Mouse (Mus musculus): ENCODE data around the gene Stard10.

Stard10 gene

DNA sequence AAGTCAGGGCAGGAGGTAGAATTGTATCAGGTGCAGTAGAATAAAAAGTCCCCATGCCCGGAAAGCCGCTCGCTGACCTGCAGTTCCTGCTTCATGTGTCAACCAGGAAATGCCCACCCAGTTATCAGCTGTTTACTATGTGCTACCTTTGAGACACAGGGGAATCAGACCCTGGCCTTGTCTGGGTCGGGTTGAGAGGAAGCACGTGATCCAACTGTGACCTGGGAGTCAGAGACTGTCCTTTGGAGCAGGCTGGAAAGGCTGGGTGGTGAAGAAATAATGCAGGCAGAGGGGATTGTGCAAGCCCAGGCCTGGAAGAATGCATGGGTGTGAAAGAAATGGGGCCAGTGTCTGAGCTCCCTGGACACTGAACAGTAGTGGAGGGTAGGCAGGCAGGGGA, 37.5 kb downstream of the Stard10 start:
- in situ Hi-C loops (cut with MboI; ENCODE audit: low pct_unique_long_range_greater_than_20kb in 1 of 2, low sequenced_read_pairs in 2 of 2, unreplicated experiment in 1 of 2): no loop called here

DNA sequence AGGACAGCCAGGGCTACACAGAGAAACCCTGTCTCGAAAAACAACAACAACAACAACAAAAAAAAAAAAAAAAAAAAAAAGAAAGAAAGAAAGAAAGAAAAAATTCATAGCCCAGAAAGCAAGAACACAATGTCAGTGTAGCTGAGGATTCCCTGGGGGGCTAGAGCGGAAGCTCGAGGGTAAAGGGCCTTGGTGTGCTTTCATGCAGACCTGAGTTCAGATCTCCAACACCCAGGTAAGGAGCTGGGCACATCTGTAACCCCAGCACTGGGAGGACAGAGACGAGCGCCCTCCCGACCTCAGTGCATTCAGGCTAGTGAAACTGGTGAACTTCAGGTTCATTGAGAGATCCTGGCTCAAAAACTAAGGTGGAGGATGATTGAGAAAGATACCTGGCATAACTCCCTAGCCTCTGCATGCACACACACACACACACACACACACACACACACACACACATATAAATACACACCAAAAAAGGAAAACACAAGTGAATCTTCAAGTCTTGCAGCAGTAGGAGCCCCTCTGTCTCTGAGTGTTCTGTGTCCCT, 38.7 kb downstream of the Stard10 start:
- in situ Hi-C loops (cut with MboI; ENCODE audit: low pct_unique_long_range_greater_than_20kb in 1 of 2, low sequenced_read_pairs in 2 of 2, unreplicated experiment in 1 of 2): no loop called here

DNA sequence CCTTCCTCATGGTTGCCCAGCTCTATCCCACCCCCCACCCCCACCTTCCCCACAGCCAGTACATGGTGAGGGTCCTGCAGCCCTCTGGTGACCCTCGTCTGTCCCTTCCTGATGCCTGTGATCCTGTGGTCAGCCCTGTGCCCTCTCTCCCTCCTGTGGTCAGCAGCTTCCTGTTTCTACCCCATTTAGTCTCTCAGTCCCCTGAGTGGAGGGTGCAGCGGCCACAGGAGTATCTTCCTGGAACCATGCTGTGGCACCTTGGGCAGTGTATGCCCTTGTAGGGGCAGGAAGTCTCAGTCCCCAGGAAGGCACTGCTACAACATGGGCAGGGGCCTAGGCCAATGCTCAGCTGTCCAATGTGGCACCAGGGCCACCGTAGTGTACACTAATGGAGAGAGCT, 40.0 kb downstream of the Stard10 start:
- in situ Hi-C loops (cut with MboI; ENCODE audit: low pct_unique_long_range_greater_than_20kb in 1 of 2, low sequenced_read_pairs in 2 of 2, unreplicated experiment in 1 of 2): no loop called here

DNA sequence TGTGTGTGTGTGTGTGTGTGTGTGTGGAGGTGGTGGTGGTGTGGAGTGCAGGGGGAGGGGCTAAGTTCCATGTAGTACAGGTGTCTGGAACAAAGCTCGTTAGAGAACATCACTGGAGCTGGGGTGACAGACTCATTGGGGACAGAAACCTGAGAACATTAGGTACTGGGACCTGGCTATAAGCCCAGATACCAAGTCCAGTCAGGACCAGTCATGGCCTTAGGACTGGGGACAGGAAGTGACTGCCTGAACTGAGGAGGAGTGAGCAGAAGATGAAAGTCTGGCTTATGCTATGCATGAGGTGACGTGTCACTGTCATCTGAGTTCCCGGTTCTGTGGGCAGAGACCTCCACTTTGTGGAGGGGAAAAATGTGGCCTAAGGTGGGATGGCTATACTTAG, 43.5 kb downstream of the Stard10 start:
- in situ Hi-C loops (cut with MboI; ENCODE audit: low pct_unique_long_range_greater_than_20kb in 1 of 2, low sequenced_read_pairs in 2 of 2, unreplicated experiment in 1 of 2): no loop called here

DNA sequence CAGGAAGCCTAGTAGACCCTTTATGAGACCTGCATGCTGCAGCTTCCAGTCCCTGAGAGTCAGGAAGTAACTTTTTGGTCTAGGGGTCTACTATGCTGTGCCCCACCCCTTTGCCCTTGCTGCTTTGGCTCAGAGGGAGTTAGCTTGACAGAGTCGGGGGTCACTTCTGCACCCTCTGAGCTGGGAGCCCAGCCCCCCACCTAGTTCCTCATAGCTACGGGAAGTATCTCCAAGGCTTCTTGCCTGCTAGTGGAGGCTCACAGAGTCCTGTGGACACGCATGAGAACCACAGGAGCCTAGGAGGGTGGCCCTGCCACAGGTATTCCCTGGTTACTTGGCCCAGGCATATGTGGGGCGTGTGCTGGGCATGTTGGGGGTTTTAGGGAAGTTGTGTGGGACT, 44.1 kb downstream of the Stard10 start:
- in situ Hi-C loops (cut with MboI; ENCODE audit: low pct_unique_long_range_greater_than_20kb in 1 of 2, low sequenced_read_pairs in 2 of 2, unreplicated experiment in 1 of 2): no loop called here

DNA sequence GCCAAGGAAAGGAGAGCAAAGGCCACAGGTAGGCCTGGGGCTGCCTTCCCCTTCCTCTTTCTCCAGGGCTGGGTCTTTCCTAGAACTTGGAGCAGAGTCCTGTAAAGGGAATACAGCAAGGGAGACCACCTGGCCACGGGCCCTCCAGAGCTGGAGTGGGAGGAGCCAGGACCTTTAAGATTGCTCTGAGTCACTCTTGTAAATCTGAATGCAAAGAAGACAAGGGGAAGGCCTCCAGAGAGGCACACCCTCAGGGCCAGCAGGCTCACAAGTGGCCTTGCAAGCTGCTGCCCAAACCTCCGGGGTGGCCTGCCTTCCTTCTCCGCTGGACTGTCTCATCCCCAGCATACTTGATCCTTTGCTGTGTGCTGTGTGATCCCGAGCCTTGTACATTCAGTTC, 44.9 kb downstream of the Stard10 start:
- in situ Hi-C loops (cut with MboI; ENCODE audit: low pct_unique_long_range_greater_than_20kb in 1 of 2, low sequenced_read_pairs in 2 of 2, unreplicated experiment in 1 of 2): no loop called here

DNA sequence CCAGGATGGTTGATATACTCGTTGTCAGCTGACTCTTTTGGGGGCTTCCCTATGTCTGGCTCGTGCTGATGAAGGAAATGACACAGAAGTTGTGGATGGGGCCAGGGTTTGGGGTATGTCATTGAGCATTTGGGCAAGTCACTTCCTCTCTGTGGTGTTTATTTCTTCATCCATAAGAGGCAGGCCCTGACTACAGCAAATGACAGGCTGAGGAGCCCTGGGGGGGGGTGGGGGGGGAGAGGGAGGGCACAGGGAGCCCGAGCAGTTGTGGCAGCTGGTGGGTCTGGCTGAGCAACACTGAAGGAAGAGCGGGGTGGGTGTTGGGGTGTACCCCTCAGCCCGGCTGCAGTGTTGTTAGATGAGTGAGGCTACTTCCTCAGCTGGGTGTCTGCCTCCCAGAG, 45.9 kb downstream of the Stard10 start:
- in situ Hi-C loops (cut with MboI; ENCODE audit: low pct_unique_long_range_greater_than_20kb in 1 of 2, low sequenced_read_pairs in 2 of 2, unreplicated experiment in 1 of 2): no loop called here

DNA sequence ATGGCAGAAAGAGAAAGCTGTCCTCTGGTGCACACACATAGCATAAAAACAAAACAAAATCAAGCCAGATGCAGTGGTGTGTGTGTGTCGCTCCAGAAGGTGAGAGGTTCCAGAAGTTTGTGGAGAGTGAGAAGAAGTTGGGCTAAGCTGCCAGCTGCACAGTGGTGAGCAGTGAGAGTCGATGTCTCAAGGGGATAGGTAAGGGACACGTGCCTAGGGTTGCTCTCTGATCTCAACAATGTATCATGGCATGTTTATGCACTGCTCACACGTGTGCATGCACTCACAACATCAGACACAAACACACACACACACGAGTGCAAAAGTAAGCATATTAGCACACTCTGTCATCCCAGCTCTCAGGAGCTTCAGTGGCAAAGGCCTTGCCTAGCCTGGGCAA, 47.0 kb downstream of the Stard10 start:
- in situ Hi-C loops (cut with MboI; ENCODE audit: low pct_unique_long_range_greater_than_20kb in 1 of 2, low sequenced_read_pairs in 2 of 2, unreplicated experiment in 1 of 2): no loop called here

DNA sequence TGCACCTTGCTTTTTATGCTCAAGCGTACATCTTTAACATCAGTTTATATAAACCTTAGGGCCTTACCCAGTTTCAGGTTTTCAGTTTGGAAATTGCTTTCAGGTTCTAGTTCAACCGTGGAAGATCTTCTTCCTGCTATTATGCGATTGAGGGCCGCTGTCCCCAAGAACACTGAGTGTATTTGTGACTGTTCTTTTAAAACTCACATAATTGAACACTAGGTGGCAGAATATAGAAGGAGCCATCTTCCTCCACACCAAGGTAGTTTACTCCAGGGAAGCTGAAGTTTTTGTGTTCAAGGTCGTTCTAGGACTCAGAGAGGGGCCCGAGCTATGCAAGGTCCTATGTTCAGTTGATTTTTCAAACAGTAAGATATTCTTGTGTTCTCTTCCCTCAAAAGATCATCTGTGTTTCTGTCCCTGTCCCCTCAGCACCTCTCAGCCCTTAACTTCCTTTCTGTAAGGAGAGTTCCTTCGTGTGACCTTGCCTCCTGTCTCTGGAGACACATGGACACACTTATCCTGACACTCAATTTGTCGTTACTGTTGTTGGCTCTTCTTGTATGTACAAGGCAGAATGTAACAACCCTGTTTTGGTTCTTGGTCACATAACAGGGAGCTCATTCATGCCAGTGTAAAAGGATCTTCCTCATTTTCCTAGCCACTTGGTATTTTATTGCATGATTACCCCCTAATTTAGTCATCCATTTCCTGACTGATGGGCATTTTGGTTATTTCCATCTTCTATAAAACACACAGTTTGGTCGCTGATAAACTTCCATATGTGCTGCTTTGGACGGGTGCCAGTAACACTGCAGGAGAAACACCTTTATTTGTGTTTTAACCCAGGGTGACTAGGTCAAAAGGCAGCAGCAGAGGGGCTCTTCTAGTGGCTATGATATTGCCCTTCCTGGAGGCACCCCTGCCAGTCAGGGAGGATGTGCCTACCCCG, 51.3 kb downstream of the Stard10 start:
- in situ Hi-C loops (cut with MboI; ENCODE audit: low pct_unique_long_range_greater_than_20kb in 1 of 2, low sequenced_read_pairs in 2 of 2, unreplicated experiment in 1 of 2): no loop called here

DNA sequence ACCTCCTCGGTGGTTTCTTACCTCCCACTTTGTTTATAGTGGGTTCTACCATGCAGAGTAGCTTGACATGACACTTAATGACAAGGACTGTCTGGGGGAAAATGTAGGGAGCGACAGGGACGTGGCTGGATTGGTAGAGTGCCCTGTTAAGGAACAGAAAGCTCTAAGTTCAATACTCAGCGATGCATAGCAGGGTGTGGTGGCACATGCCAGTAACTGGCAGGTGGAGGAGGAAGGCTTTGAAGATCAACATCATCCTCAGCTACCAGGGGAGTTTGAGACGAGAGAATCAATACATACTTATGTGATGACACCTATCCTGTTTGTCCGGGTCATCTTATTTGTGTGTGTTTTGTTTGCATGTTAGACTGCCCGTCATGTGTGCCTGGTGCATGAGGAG, 52.8 kb downstream of the Stard10 start:
- in situ Hi-C loops (cut with MboI; ENCODE audit: low pct_unique_long_range_greater_than_20kb in 1 of 2, low sequenced_read_pairs in 2 of 2, unreplicated experiment in 1 of 2): no loop called here

DNA sequence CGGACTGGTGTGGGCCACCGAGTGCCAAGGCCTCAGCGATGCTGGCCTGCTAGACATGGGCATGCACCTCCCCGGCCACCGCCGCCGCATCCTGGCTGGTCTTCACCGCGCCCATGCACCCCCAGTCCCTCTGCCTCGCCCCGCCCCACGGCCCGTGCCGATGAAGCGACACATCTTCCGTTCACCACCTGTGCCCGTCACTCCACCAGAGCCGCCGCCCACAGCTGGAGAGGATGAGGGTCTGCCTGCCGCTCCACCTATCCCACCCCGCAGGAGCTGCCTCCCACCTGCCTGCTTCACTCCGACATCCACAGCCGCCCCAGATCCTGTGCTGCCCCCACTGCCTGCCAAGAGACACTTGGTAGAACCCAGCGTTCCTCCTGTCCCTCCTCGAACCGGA, 56.2 kb downstream of the Stard10 start:
- in situ Hi-C loops (cut with MboI; ENCODE audit: low pct_unique_long_range_greater_than_20kb in 1 of 2, low sequenced_read_pairs in 2 of 2, unreplicated experiment in 1 of 2): no loop called here

DNA sequence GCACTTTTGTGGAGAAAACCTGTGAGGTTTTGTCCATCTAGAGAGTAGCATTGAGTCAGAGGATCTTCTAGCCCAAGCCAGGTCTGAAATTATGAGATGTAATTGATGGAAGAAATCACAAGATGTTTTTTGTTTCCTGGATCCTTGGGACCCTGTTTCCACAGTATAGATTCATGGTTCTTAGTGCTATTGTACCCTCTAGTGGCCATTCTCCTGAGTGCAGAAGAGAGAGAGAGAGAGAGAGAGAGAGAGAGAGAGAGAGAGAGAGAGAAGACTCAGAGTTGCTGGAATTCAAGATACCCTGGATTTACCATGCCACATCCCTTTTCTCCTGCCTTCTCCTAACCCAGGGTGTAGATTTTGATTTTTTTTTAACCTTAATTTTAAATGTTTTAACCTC, 57.3 kb downstream of the Stard10 start:
- in situ Hi-C loops (cut with MboI; ENCODE audit: low pct_unique_long_range_greater_than_20kb in 1 of 2, low sequenced_read_pairs in 2 of 2, unreplicated experiment in 1 of 2): no loop called here

DNA sequence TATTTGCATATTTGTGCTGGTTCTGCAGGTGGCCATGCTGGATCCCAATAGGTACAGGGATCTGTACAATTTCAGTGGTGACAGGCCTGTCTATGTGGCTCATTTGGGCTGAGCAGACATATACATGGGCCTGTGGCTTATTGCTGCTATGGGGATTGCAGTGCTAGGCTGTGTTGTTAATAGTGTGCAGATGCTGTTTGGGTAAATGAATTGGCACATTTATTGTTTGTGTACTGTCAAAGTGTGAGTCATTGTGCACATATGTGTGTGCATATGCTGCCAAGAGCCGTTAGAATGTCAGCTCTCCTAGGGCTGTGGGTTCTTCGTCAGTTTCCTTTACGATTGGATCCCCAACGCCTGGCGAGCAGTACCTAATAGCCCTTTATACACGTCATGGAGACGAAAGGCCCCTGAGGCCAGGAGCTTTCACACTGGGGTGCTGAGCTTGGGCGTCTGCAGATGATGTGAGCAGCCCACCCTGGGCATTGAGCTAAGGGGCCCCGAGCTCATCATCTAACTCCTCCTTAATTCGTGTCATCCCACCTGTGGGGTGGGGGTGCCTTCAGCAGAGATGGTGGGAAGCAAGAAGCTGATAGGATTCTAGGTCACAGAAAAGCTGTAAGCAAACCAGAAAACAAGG, 59.9 kb downstream of the Stard10 start:
- in situ Hi-C loops (cut with MboI; ENCODE audit: low pct_unique_long_range_greater_than_20kb in 1 of 2, low sequenced_read_pairs in 2 of 2, unreplicated experiment in 1 of 2): no loop called here

DNA sequence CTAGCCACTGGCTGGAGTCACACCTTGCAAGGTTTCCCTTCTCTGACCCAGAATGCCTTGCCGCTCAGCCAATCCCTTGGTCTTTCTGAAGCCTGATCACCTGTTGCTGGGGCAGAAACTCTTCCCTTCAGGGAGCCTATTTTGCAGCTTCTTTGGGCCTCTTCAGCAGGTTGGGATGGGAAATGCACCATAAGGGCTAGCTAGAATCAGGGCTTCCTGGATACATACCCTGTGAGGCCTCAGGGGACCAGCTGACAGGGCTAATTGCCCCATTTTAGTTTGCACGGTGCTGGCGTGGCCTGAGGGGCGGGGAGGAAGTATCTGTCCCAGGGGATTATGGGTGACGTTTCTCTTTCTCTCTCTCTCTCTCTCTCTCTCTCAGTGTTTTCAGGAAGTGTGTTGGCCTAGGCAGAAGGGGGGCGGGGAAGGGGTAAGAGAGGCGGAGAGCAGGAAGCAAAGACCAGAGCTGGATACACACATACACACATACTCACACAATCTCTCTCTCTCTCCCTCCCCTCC, 60.9 kb downstream of the Stard10 start:
- in situ Hi-C loops (cut with MboI; ENCODE audit: low pct_unique_long_range_greater_than_20kb in 1 of 2, low sequenced_read_pairs in 2 of 2, unreplicated experiment in 1 of 2): no loop called here

DNA sequence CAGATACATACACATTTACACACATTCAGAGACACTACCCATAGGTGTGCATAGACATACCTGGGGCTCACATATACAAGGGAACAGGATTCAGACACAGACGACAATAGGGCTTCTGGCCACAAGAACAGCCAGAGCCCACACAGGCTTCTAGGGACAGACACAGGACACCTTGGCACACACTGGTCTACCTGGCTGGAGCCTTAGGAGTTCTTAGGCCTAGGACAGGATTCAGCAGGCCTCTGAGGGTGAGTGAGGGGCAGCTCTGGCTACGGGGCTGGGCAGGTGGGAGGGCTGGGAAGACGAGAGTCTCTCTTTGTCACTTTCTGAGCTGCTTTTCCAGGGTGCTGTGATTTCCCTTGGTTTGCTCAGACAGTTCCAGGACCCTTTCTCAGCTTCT, 61.4 kb downstream of the Stard10 start:
- in situ Hi-C loops (cut with MboI; ENCODE audit: low pct_unique_long_range_greater_than_20kb in 1 of 2, low sequenced_read_pairs in 2 of 2, unreplicated experiment in 1 of 2): no loop called here

DNA sequence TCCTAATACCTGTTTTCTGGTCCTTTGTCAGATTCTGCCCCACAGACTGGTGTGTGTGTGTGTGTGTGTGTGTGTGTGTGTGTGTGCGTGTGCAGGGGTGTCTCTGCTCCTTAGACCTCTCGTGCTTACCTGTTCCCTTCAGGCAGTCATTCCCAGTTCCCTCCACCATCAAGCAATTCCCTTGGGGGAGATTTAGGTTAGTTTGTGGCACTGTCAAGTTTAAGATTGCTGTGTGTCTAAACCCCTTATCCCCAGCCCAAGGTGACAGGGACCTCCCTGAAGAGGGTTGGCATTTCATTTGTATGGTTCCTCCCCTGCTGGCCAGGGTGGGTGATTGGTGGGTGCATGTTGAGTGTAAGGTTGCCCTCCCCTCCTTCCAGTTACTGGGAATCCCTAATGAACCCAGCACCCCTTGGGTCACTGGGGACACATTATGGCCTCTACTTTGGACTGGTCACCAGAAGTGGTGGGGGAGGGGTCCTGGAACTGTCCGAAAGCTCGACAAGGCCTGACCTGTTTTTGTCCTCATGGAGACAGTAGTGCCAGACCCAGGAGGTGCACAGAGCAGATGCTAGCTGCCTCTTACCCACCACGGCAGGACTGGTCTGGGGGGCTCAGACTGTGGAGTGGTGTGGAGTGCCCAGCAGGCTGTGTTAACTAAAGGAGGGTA, 62.0 kb downstream of the Stard10 start:
- in situ Hi-C loops (cut with MboI; ENCODE audit: low pct_unique_long_range_greater_than_20kb in 1 of 2, low sequenced_read_pairs in 2 of 2, unreplicated experiment in 1 of 2): no loop called here

DNA sequence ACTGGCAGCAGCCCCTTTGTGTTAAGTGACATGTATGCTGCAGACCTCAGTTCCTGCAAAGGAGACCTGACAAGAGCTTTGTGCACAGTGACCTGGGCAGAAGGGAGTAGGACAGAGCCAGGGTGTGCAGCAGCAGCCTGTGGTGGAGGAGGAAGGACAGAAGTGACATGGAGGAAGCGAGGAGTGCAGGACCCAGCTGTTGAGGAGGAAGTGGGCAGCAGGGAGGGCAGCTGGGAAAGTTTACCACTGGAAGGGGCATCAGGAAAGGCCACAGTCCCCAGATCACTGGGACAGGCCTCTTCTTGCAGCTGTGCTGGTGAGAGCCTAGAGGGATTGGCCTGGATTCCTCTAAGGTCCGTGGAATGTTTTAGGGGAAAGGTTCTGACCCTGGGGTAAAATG, 62.8 kb downstream of the Stard10 start:
- in situ Hi-C loops (cut with MboI; ENCODE audit: low pct_unique_long_range_greater_than_20kb in 1 of 2, low sequenced_read_pairs in 2 of 2, unreplicated experiment in 1 of 2): no loop called here

DNA sequence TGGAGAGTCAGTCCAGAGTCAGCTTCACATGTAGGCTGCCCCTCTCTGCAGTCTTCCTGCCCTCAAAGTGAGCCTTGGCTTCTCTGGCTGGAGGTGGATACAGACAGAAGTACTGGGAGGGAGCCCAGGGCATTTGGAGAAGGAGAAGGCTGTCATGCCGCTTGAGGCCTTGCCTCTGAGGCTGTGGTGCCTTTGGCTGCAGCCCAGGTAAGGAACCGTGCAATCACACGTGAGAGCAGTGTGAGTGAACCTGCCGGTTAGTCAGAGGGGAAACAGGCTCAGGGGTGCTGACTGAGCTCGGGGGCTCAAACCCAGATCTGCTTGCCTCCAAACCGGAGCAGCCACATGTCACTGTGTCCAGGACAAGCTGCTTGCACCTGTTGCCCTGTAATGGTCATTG, 64.6 kb downstream of the Stard10 start:
- in situ Hi-C loops (cut with MboI; ENCODE audit: low pct_unique_long_range_greater_than_20kb in 1 of 2, low sequenced_read_pairs in 2 of 2, unreplicated experiment in 1 of 2): no loop called here

DNA sequence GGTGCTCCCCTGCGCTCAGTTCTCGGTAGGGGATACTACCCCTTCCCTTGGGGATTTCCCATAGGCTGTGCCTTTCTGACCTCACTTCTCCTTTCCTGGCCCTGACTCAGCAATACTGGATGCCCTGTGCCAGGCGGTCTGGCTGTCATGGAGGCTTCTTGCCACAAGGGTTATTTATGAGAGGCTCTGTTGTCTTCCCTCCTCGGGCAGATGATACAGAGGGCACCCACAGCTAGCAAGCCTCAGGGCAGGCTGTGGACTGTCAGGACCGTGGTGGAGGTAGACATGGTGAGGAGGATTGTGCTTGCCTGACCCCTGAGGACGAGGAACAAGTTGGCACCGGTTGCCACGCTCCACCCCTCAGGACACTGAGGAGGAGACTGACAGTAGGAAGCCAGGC, 65.5 kb downstream of the Stard10 start:
- in situ Hi-C loops (cut with MboI; ENCODE audit: low pct_unique_long_range_greater_than_20kb in 1 of 2, low sequenced_read_pairs in 2 of 2, unreplicated experiment in 1 of 2): no loop called here
